In genomic region chr2:143560384-143560783, GRCm38 (mm10) we compare ENCODE assay signal across 24 mouse cellular contexts. TPM values are rescaled to one million over a fixed set of nuclear protein-coding genes. Genes with fewer than 3 reads are reported as not detected.
DNase-seq lines count a peak whose midpoint lies in the region; ATAC-seq and TF ChIP-seq lines count a peak whose summit lies in the region.
"Had no signal": no experiment of that assay in that cellular context is flagged by ENCODE, and none has a peak within 500 bp of the region (broad histone marks: within the 10 kb centered on the region; RNA-seq: fewer than 3 reads in every experiment).

No protein-coding gene starts in this region.

- no peak overlapping the region for H3K4me2 ChIP-seq in neural tube, embryonic 15.5 days
- H3K4me2 ChIP-seq: embryonic facial prominence, embryonic 13.5 days; embryonic facial prominence, embryonic 15.5 days; forebrain, embryonic 13.5 days; forebrain, embryonic 15.5 days had no signal

- intact Hi-C loops in left cerebral cortex, adult 2 months (cut with DNase I) = no loop called here

- TF ChIP-seq CTCF in left cerebral cortex, adult 2 months (IDR thresholded peaks at IDR 0.05) = no peak

- no peak overlapping the region for H3K9ac ChIP-seq in neural tube, embryonic 15.5 days (replicated peaks)
- H3K9ac ChIP-seq: embryonic facial prominence, embryonic 13.5 days; embryonic facial prominence, embryonic 15.5 days; forebrain, embryonic 13.5 days; forebrain, embryonic 15.5 days had no signal

- no peaks in the 10 kb centered on the region; the same call in 1 of the 2 replicates for H3K4me1 ChIP-seq in neural tube, embryonic 15.5 days
- H3K4me1 ChIP-seq: embryonic facial prominence, embryonic 13.5 days; embryonic facial prominence, embryonic 15.5 days; forebrain, embryonic 10.5 days; forebrain, embryonic 13.5 days; forebrain, embryonic 15.5 days had no signal

- H3K9me3 ChIP-seq in neural tube, embryonic 15.5 days (replicated peaks) = no peaks in the 10 kb centered on the region
- H3K9me3 ChIP-seq: embryonic facial prominence, embryonic 13.5 days; embryonic facial prominence, embryonic 15.5 days; forebrain, embryonic 10.5 days; forebrain, embryonic 13.5 days; forebrain, embryonic 15.5 days had no signal

- H3K36me3 ChIP-seq in neural tube, embryonic 15.5 days = no peaks in the 10 kb centered on the region
- H3K36me3 ChIP-seq: embryonic facial prominence, embryonic 13.5 days; embryonic facial prominence, embryonic 15.5 days; forebrain, embryonic 10.5 days; forebrain, embryonic 15.5 days had no signal

- 44% methylated on average over 4 of the region's 4 CpGs for WGBS in neural tube, embryonic 15.5 days

- H3K27me3 ChIP-seq in neural tube, embryonic 15.5 days (replicated peaks) = no peaks in the 10 kb centered on the region
- H3K27me3 ChIP-seq: embryonic facial prominence, embryonic 13.5 days; embryonic facial prominence, embryonic 15.5 days; forebrain, embryonic 13.5 days; forebrain, embryonic 15.5 days had no signal

- H3K27ac ChIP-seq in left cerebral cortex, adult 2 months = peak overlapping the region; percentile 42; the same call in 1 of the 2 replicates
- H3K27ac ChIP-seq in neural tube, embryonic 15.5 days (replicated peaks) = no peak overlapping the region
- H3K27ac ChIP-seq: embryonic facial prominence, embryonic 13.5 days; embryonic facial prominence, embryonic 15.5 days; forebrain, embryonic 10.5 days; forebrain, embryonic 13.5 days; forebrain, embryonic 15.5 days had no signal

- no peak overlapping the region for H3K4me3 ChIP-seq in left cerebral cortex, adult 2 months
- H3K4me3 ChIP-seq in neural tube, embryonic 15.5 days (replicated peaks) = no peak overlapping the region
- H3K4me3 ChIP-seq: embryonic facial prominence, embryonic 13.5 days; embryonic facial prominence, embryonic 15.5 days; erythroblast, embryonic 14.5 days; forebrain, embryonic 10.5 days; forebrain, embryonic 13.5 days; forebrain, embryonic 15.5 days had no signal

- DNase-seq in cerebellum, adult 9-10 months = peak; percentile 27
- no peak for DNase-seq in cerebellum, adult 18-20 months
- no peak for DNase-seq in frontal cortex, postnatal 10 days (ENCODE audit: low spot score in 2 of 2)
- no peak for DNase-seq in left cerebral cortex, adult 2 months (ENCODE audit: extremely low spot score in 1 of 2, low spot score in 2 of 2)
- DNase-seq in left cerebral cortex, adult 11 months (ENCODE audit: low spot score) = no peak
- no peak for DNase-seq in ovary, postnatal 36 days (ENCODE audit: low spot score)
- DNase-seq: adrenal gland, adult 2 months; adrenal gland, postnatal 10 days; adrenal gland, postnatal 25 days; cerebellum, adult 11-12 months; cerebellum, adult 8-10 months; cerebellum, postnatal 10 days; cerebellum, postnatal 36 days; embryo, embryonic 11 days had no signal

- peak; percentile 66 for ATAC-seq in frontal cortex, adult (ENCODE audit: low TSS enrichment)
- ATAC-seq in neural tube, embryonic 15.5 days (ENCODE audit: low FRiP score) = peak; percentile 28; the same call in 1 of the 2 replicates
- ATAC-seq: forebrain, embryonic 13.5 days; forebrain, embryonic 15.5 days had no signal

RNA-seq across cellular contexts. Expression of gene Pcsk2, which starts 14.4 kb away (rescaled TPM):
- total RNA-seq in left cerebral cortex, adult 2 months (2021) = 100 to 1,000 TPM; 266 to 279 TPM
- 24.4 and 28.2 TPM in 2 replicates for polyA plus RNA-seq in neural tube, embryonic 15.5 days (2015; fragmentation: Nextera tagmentation; extraction: Ambion mirVana)
- total RNA-seq: common myeloid progenitor, adult 5-6 weeks; MEL had no signal
- polyA plus RNA-seq: erythroblast, embryonic 14.5 days had no signal
